Mouse (Mus musculus) spleen, adult 2 months (tissue): Measurements from ENCODE around the gene Dyrk1a.

ENCODE experiments used
- CTCF ChIP-seq: fragments of 200-500 bp; IDR thresholded peaks from 2 replicates; pipeline ENCODE4 v1.5.1; 2011; ENCODE audit warnings: mild to moderate bottlenecking, inconsistent platforms; ENCODE audit not compliant: insufficient read depth, insufficient read length, insufficient replicate concordance; ENCODE audit errors: extremely low read depth
- POLR2A ChIP-seq: fragments of 200-500 bp; IDR thresholded peaks from 2 replicates; pipeline ENCODE4 v1.6.1; 2011; ENCODE audit warnings: low read depth, low read length, inconsistent platforms

DNA sequence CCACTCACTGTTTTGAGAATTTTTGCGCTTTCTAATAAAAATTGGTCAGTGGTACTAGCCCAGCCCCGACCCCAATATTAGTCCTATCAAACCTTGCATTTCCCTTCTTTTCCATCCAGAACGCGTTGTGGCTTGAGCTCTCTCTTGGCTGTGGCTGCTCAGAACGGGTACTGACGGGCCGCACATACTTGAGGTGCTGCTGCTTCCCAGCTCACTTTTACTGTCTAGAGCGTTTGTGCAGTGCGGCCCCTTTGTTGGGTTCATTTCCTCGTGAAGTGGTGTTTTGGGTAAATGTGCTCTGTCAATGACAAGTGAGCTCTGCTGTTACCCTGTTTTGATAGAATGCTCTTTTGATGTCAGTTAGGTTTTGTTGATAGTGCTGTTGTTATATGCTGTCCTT, 67.6 kb downstream of the Dyrk1a start:
- no peak for TF ChIP-seq CTCF
- TF ChIP-seq POLR2A, result no peak
